Mouse (Mus musculus) intestine, postnatal 0 days (tissue): ENCODE results near the gene Hist1h2ab. TPM values are rescaled to one million over a fixed set of nuclear protein-coding genes. Genes with fewer than 3 reads are reported as not detected.
A peak's percentile ranks its signal among the peaks of the same experiment; 100 is the strongest.
"Not testable (repeated sequence)": the region's sequence is repeated elsewhere in the genome, so short reads cannot be mapped to it uniquely, and the experiment has no call there.

ENCODE experiments used
- ATAC-seq: fragments of 200-750 bp; cut with Nextera tagmentation; 2 replicates; pipeline ENCODE4 v1.8.0; 2017; ENCODE audit warnings: mild to moderate bottlenecking, moderate TSS enrichment, moderate library complexity
- H3K27ac ChIP-seq: fragments of 300-500 bp; sonication (generic); 2 replicates; pipeline ENCODE4 v1.5.1; 2014; ENCODE audit warnings: mild to moderate bottlenecking, low read depth, low read length, moderate library complexity
- H3K27me3 ChIP-seq: fragments of 300-500 bp; sonication (generic); replicated peaks from 2 replicates; pipeline ENCODE4 v1.6.1; 2014; ENCODE audit warnings: low read length, mixed read lengths; ENCODE audit not compliant: control insufficient read depth, insufficient read depth
- H3K36me3 ChIP-seq: fragments of 300-500 bp; sonication (generic); 2 replicates; pipeline ENCODE4 v1.6.1; 2014; ENCODE audit warnings: mild to moderate bottlenecking, moderate library complexity; ENCODE audit not compliant: control insufficient read depth, insufficient read depth
- H3K4me1 ChIP-seq: fragments of 300-500 bp; sonication (generic); replicated peaks from 2 replicates; pipeline ENCODE4 v1.6.1; 2014; ENCODE audit warnings: antibody characterized with exemption, low read length, mixed read lengths; ENCODE audit not compliant: control insufficient read depth, insufficient read depth
- H3K4me2 ChIP-seq: fragments of 300-500 bp; sonication (generic); replicated peaks from 2 replicates; pipeline ENCODE4 v1.6.1; 2014; ENCODE audit warnings: low read depth, mild to moderate bottlenecking, moderate library complexity
- H3K4me3 ChIP-seq: fragments of 300-500 bp; sonication (generic); 2 replicates; pipeline ENCODE4 v1.5.1; 2014; ENCODE audit warnings: low read depth, low read length
- H3K9ac ChIP-seq: fragments of 300-500 bp; sonication (generic); 2 replicates; pipeline ENCODE4 v1.6.1; 2014; ENCODE audit warnings: mild to moderate bottlenecking, low read depth, low read length
- H3K9me3 ChIP-seq: fragments of 300-500 bp; sonication (generic); 2 replicates; pipeline ENCODE4 v1.6.1; 2016; ENCODE audit warnings: mixed run types; ENCODE audit not compliant: control insufficient read depth
- CTCF ChIP-seq: sonication (generic); IDR thresholded peaks from 2 replicates; pipeline ENCODE4 v1.5.1; 2016; ENCODE audit warnings: low read depth, mild to moderate bottlenecking, control low read depth, antibody characterized with exemption, moderate library complexity
- WGBS: fragments of 180-500 bp; shearing (Covaris S2); extraction: QIAGEN DNeasy Blood & Tissue Kit; methylation state at CpG from one replicate; pipeline ENCODE4 v1.1.7; 2014; 5-methylcytosine and 5-hydroxymethylcytosine counted together
- polyA plus RNA-seq: library from polyadenylated mRNA; unstranded; fragments of >200 nt; fragmentation: Nextera tagmentation; extraction: Ambion mirVana; gene quantifications from 2 replicates; pipeline ENCODE4 v1.2.1, GENCODE M21; 2015

The Hist1h2ab gene
- polyA plus RNA-seq, 1 experiment from 2014 or later = 12.1 TPM

GRCm38 (mm10) chr13:23763242-23763585, 12.3 kb downstream of the Hist1h2ab start:
- Histone ChIP-seq H3K9ac (peak overlapping the region; percentile 62; the same call in 1 of the 2 replicates), H3K4me3 (peak overlapping the region; percentile 52), H3K36me3 (no peaks in the 10 kb centered on the region), H3K27ac (peak overlapping the region; percentile 85), H3K4me1 (peaks cover 12% of the 10 kb centered on the region), H3K9me3 (no peaks in the 10 kb centered on the region), H3K4me2 (peak overlapping the region; percentile 88), H3K27me3 (no peaks in the 10 kb centered on the region)
- WGBS = under 1% methylated on average over 10 of the region's 10 CpGs
- no peak for ATAC-seq
- no peak for TF ChIP-seq CTCF

- H3K9ac ChIP-seq = peak within 1 kb of the TSS; percentile 62
- H3K4me1 ChIP-seq = peaks cover 12% of the 10 kb centered on the region
- H3K27ac ChIP-seq = peak within 1 kb of the TSS; percentile 85
- no peaks in the 10 kb centered on the region for H3K27me3 ChIP-seq
- H3K9me3 ChIP-seq = no peaks in the 10 kb centered on the region
- no peaks in the 10 kb centered on the region for H3K36me3 ChIP-seq
- H3K4me2 ChIP-seq = peak within 1 kb of the TSS; percentile 88
- peak; percentile 57 for ATAC-seq
- H3K4me3 ChIP-seq = peak within 1 kb of the TSS; percentile 52
- TF ChIP-seq CTCF = no peak
- WGBS = 5% methylated on average over 34 of the region's 34 CpGs
Measured at GRCm38 (mm10) chr13:23763586-23764323, 12.8 kb downstream of the Hist1h2ab start, which contains the start of gene Hist1h1a. Hist1h1a (plus strand) TSS chr13:23763666.

GRCm38 (mm10) chr13:23764324-23765171, 13.6 kb downstream of the Hist1h2ab start:
- H3K4me3 ChIP-seq = peak overlapping the region; percentile 52
- H3K27ac ChIP-seq = peak overlapping the region; percentile 85; the same call in 1 of the 2 replicates
- no peaks in the 10 kb centered on the region for H3K36me3 ChIP-seq
- TF ChIP-seq CTCF = no peak
- H3K4me1 ChIP-seq = peaks cover 12% of the 10 kb centered on the region
- WGBS = 47% methylated on average over 12 of the region's 12 CpGs
- H3K4me2 ChIP-seq = peak overlapping the region; percentile 88
- H3K9me3 ChIP-seq = no peaks in the 10 kb centered on the region
- no peak for ATAC-seq
- H3K27me3 ChIP-seq = no peaks in the 10 kb centered on the region
- H3K9ac ChIP-seq = peak overlapping the region; percentile 62; the same call in 1 of the 2 replicates

DNA sequence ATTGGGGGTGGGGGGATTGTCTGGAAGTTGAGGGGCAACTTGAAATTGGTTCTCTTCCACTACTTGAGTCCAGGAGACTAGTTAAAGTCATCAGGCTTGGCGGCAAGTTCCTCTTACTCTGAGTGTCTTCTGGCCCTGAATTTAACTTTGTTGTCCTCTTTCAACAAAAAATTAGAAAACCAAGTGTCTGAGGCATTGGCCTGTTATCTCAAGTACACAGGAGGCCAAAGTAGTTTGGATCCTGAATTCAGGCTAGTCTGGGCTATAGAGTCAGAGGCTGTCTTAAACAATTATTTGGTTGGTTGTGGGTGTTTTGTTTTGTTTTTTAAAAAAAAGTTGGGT, 14.2 kb downstream of the Hist1h2ab start:
- no peak for ATAC-seq
- 87% methylated on average over 1 of the region's 1 CpGs for WGBS
- no peak overlapping the region for H3K9ac ChIP-seq
- TF ChIP-seq CTCF = no peak
- H3K36me3 ChIP-seq = no peaks in the 10 kb centered on the region
- H3K27me3 ChIP-seq = no peaks in the 10 kb centered on the region
- H3K4me2 ChIP-seq = no peak overlapping the region
- peaks cover 10% of the 10 kb centered on the region for H3K4me1 ChIP-seq
- H3K4me3 ChIP-seq = no peak overlapping the region
- no peaks in the 10 kb centered on the region for H3K9me3 ChIP-seq
- H3K27ac ChIP-seq = no peak overlapping the region

GRCm38 (mm10) chr13:23766772-23767171, 15.8 kb downstream of the Hist1h2ab start:
- Histone ChIP-seq H3K4me3 (no peak overlapping the region), H3K27me3 (no peaks in the 10 kb centered on the region), H3K4me1 (peaks cover 7% of the 10 kb centered on the region; the same call in 1 of the 2 replicates), H3K27ac (no peak overlapping the region), H3K9ac (no peak overlapping the region), H3K36me3 (no peaks in the 10 kb centered on the region), H3K9me3 (no peaks in the 10 kb centered on the region), H3K4me2 (no peak overlapping the region)
- no peak for ATAC-seq
- no peak for TF ChIP-seq CTCF

GRCm38 (mm10) chr13:23768834-23769397, 18.0 kb downstream of the Hist1h2ab start:
- H3K4me1 ChIP-seq = peaks cover 5% of the 10 kb centered on the region; the same call in 1 of the 2 replicates
- H3K4me3 ChIP-seq = no peak overlapping the region
- H3K36me3 ChIP-seq = no peaks in the 10 kb centered on the region
- WGBS = 57% methylated on average over 5 of the region's 5 CpGs
- no peak overlapping the region for H3K4me2 ChIP-seq
- H3K27me3 ChIP-seq = no peaks in the 10 kb centered on the region
- H3K27ac ChIP-seq = no peak overlapping the region
- no peak for ATAC-seq
- no peak for TF ChIP-seq CTCF
- H3K9me3 ChIP-seq = no peaks in the 10 kb centered on the region
- no peak overlapping the region for H3K9ac ChIP-seq

DNA sequence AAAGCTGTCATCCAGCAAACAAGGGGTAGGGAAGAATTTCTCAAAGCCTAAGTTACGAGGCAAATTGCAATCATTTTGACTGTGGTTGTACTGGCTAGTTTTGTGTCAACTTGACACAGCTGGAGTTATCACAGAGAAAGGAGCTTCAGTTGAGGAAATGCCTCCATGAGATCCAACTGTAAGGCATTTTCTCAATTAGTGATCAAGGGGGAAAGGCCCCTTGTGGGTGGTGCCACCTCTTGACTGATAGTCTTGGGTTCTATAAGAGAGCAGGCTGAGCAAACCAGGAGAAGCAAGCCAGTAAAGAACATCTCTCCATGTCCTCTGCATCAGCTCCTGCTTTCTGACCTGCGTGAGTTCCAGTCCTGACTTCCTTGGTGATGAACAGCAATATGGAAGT, 18.7 kb downstream of the Hist1h2ab start, which contains the start of gene Trim38:
Trim38 (plus strand) TSS at position 301 of the 400 bp plus-strand sequence.
- not testable (repeated sequence) for ATAC-seq, H3K9ac ChIP-seq
- WGBS = 88% methylated on average over 2 of the region's 2 CpGs

More for the DNA sequence above, 18.7 kb downstream of the Hist1h2ab start, which contains the start of gene Trim38:
- H3K27me3 ChIP-seq, H3K36me3 ChIP-seq, H3K27ac ChIP-seq, H3K4me1 ChIP-seq, H3K4me2 ChIP-seq, H3K9me3 ChIP-seq, H3K4me3 ChIP-seq: not testable (repeated sequence)
